Mouse (Mus musculus) midbrain, postnatal 0 days (tissue): ENCODE results near the gene Spsb1. TPM values are rescaled to one million over a fixed set of nuclear protein-coding genes. Genes with fewer than 3 reads are reported as not detected.

Experiments used
- ATAC-seq: fragments of 200-750 bp; cut with Nextera tagmentation; 2 replicates; pipeline ENCODE4 v1.8.0; 2017; ENCODE audit warnings: moderate number of reproducible peaks, mild to moderate bottlenecking, moderate TSS enrichment, moderate library complexity; ENCODE audit not compliant: low FRiP score
- DNase-seq: peaks from one replicate; pipeline ENCODE4 v3.0.0-alpha.2; 2015; ENCODE audit warnings: low spot score
- H3K27ac ChIP-seq: fragments of 300-500 bp; sonication (generic); 2 replicates; pipeline ENCODE4 v1.5.1; 2014; ENCODE audit warnings: low read depth, mild to moderate bottlenecking, low read length, mixed read lengths
- H3K27me3 ChIP-seq: fragments of 300-500 bp; sonication (generic); 2 replicates; pipeline ENCODE4 v1.6.1; 2014; ENCODE audit warnings: low read length, control low read depth, mixed read lengths; ENCODE audit not compliant: insufficient read depth
- H3K36me3 ChIP-seq: fragments of 300-500 bp; sonication (generic); 2 replicates; pipeline ENCODE4 v1.6.1; 2014; ENCODE audit warnings: low read length, control low read depth, mixed read lengths; ENCODE audit not compliant: insufficient read depth
- H3K4me1 ChIP-seq: fragments of 300-500 bp; sonication (generic); 2 replicates; pipeline ENCODE4 v1.6.1; 2014; ENCODE audit warnings: mild to moderate bottlenecking, control low read depth, antibody characterized with exemption, low read length, mixed read lengths; ENCODE audit not compliant: insufficient read depth
- H3K4me2 ChIP-seq: fragments of 300-500 bp; sonication (generic); 2 replicates; pipeline ENCODE4 v1.6.1; 2014; ENCODE audit warnings: low read depth, mild to moderate bottlenecking, low read length, mixed read lengths; ENCODE audit not compliant: poor library complexity, severe bottlenecking
- H3K4me3 ChIP-seq: fragments of 300-500 bp; sonication (generic); 2 replicates; pipeline ENCODE4 v1.5.1; 2014; ENCODE audit warnings: low read depth, mild to moderate bottlenecking, low read length, moderate library complexity
- H3K9ac ChIP-seq: fragments of 300-500 bp; sonication (generic); replicated peaks from 2 replicates; pipeline ENCODE4 v1.6.1; 2014; ENCODE audit warnings: mild to moderate bottlenecking, low read length, moderate library complexity, mixed read lengths; ENCODE audit not compliant: poor library complexity, severe bottlenecking
- H3K9me3 ChIP-seq: fragments of 300-500 bp; sonication (generic); 2 replicates; pipeline ENCODE4 v1.6.1; 2016; ENCODE audit warnings: low read length, control low read depth
- CTCF ChIP-seq: IDR thresholded peaks from 2 replicates; pipeline ENCODE4 v1.5.1; 2016; ENCODE audit warnings: antibody characterized with exemption, mild to moderate bottlenecking
- WGBS: fragments of 180-500 bp; shearing (Covaris S2); extraction: QIAGEN DNeasy Blood & Tissue Kit; methylation state at CpG from one replicate; pipeline ENCODE4 v1.1.7; 2014; 5-methylcytosine and 5-hydroxymethylcytosine counted together
- polyA plus RNA-seq: library from polyadenylated mRNA; unstranded; fragments of >200 nt; fragmentation: Nextera tagmentation; extraction: Ambion mirVana; gene quantifications from 2 replicates; pipeline ENCODE4 v1.2.1, GENCODE M21; 2015
- total RNA-seq: library from RNA; depleted of rRNA; stranded (reverse); fragments of >200 nt; gene quantifications from 2 replicates; pipeline ENCODE4 v1.2.3, GENCODE M21; 2014

The Spsb1 gene
- total and polyA plus RNA-seq, 2 experiments from 2014 or later: 4.7 to 13.6 TPM

DNA sequence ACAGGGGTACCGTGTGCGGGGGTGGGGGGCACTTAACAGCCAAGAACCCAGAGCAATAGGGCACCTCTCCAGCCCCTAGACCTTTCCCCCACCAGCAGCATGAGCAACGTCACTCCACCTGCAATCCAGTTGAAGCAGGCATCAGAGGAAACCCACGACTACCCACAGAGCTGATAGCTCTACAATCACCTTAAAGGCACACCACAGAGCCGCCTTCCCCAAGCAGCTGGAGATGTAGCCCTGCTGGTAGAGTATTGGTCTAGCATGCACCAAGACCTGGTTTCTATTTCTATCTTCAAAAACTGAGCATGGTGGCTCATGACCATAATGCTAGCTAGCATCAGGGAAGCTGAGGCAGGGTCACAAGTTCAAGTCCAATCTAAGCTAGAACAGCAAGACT, 7.4 kb downstream of the Spsb1 start:
- Histone ChIP-seq H3K4me2 (no peak overlapping the region), H3K9me3 (no peaks in the 10 kb centered on the region), H3K36me3 (no peaks in the 10 kb centered on the region), H3K27ac (no peak overlapping the region), H3K4me1 (peaks cover 6% of the 10 kb centered on the region; the same call in 1 of the 2 replicates), H3K27me3 (peaks cover 4% of the 10 kb centered on the region), H3K4me3 (no peak overlapping the region), H3K9ac (no peak overlapping the region)
- ATAC-seq (no peak), DNase-seq (no peak)
- WGBS: 85% methylated on average over 5 of the region's 5 CpGs
- no peak for TF ChIP-seq CTCF

DNA sequence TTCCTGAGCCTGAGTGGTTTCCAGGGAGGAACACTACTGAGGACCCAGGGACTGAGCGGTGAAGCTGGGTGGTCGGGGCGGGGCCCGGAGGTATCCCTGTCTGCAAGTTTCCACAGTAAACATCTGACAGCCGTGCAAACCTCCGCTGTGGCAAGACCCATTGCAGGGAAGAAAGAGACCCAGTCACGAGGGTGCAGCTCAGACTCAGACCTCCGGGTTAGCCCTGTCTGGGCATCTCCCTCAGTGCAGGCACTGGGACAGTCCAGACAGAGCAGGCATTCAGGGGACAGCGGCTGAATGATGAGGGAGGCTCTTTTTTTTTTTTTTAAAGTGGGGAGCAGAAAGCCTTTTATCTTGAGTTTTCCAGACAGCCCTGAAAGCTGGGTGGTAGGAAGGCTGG, 9.6 kb downstream of the Spsb1 start:
- Histone ChIP-seq H3K27ac (no peak overlapping the region), H3K4me2 (no peak overlapping the region), H3K9ac (no peak overlapping the region), H3K36me3 (no peaks in the 10 kb centered on the region), H3K27me3 (no peaks in the 10 kb centered on the region; the same call in 1 of the 2 replicates), H3K4me3 (no peak overlapping the region), H3K4me1 (peaks cover 6% of the 10 kb centered on the region; the same call in 1 of the 2 replicates), H3K9me3 (no peaks in the 10 kb centered on the region)
- no peak for TF ChIP-seq CTCF
- no peak for DNase-seq
- 0 out of 2 replicates have a peak, but pooled peaks have one; percentile 47 for ATAC-seq
- WGBS: 56% methylated on average over 9 of the region's 9 CpGs

DNA sequence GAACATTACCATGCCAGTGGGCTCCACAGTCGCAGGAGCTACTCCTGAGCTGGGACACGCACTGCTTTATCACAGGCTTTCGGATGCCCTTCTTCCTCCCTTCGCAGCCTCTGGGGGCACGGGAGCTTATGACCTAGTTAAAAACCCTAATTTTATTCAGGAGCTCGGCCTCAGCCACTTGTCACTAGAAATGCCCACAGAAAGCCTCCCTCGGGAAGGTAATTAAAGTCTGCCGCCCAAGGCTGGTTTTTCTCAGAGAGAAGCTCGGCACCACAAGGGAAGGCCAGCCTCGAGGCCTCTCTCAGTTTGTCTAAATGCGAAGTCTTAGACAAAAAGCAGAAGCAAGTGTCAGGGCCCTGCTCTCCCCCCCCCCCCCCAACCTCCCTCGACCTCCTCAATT, 10.6 kb downstream of the Spsb1 start:
- H3K4me3 ChIP-seq: no peak overlapping the region
- H3K27me3 ChIP-seq: no peaks in the 10 kb centered on the region; the same call in 1 of the 2 replicates
- DNase-seq (no peak), ATAC-seq (no peak)
- TF ChIP-seq CTCF: no peak
- no peak overlapping the region for H3K27ac ChIP-seq
- no peak overlapping the region for H3K4me2 ChIP-seq
- peaks cover 6% of the 10 kb centered on the region; the same call in 1 of the 2 replicates for H3K4me1 ChIP-seq
- no peak overlapping the region for H3K9ac ChIP-seq
- H3K36me3 ChIP-seq: no peaks in the 10 kb centered on the region
- WGBS: 36% methylated on average over 12 of the region's 12 CpGs
- no peaks in the 10 kb centered on the region for H3K9me3 ChIP-seq

DNA sequence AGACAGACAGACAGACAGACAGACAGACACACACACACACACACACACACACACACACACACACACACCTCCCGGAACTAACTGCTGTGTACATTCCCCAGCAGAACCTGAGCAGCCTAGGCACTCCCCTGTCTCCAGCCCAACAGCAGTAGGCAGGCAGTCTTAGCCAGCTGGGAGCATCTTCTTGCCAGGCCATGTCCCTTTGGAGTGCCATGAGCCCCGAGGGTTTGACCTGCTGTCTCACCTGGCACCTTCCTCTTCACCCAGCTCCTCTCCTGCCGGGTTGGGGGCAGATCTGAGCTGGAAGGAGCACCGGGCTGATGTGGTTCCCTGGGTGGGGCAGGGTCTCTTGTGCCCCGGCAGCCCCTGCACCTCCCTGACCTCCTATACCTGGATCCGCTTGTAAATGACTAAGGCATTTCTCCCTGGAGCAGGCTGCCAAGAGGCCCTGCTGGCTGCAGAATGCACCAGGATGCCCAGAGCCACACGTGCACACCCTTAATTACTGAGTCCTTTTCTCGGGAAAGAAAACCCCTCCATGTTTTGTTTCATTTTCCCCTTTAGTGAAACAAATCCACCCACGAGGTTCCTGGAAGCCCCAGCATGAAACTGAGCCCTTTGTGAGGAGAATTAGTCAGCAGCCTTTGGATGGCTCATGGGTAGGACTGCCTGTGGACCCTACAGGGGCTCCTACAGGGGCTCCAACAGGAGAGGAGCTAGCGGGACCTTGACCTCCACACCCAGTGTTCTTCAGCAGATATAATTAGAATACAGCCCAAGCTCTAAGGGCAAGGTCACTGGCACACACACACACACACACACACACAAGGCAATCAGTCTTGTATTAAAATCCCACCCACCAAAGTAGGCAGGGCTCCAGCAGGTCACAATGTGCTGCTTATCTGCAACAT, 11.8 kb downstream of the Spsb1 start:
- no peak for DNase-seq
- H3K9me3 ChIP-seq: no peaks in the 10 kb centered on the region
- H3K36me3 ChIP-seq: no peaks in the 10 kb centered on the region
- no peak overlapping the region for H3K4me3 ChIP-seq
- no peak overlapping the region for H3K27ac ChIP-seq
- H3K9ac ChIP-seq: 0 out of 2 replicates have a peak overlapping the region, but pooled peaks have one; percentile 13
- H3K27me3 ChIP-seq: no peaks in the 10 kb centered on the region; the same call in 1 of the 2 replicates
- no peak for TF ChIP-seq CTCF
- 50% methylated on average over 10 of the region's 10 CpGs for WGBS
- no peak overlapping the region for H3K4me2 ChIP-seq
- ATAC-seq: no peak
- peaks cover 6% of the 10 kb centered on the region; the same call in 1 of the 2 replicates for H3K4me1 ChIP-seq

DNA sequence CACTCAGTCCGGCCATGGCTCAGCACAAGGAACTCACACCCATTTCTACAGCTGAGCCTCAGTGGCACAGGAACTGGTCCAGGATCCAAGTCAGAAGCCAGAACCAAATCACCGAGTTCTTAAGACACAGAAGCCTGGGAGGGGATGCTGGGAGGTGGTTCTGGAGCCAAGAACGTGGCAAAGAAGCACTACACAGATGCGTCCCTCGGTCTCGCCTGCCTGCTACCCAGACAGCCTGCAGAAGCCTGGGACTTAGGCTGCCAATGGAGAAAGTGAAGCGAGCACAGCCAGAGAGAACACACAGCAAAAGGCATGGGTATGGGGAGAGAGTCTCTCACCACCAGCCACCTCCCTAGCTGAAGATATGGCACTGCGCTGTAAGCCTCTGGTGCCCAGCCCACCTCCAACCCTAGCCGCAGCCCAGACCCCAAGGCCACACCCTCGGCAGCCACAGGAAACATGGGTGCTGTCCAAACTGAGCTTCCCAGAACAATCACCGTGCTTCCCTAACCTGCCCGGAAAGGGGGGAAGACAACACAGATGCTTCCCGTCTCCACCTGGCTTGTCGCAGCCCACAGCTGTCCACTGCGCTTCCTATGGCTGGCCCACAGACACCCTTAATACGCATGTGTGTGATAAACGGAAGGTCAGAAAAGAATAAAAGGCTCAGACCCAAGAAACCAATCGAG, 13.6 kb downstream of the Spsb1 start:
- Histone ChIP-seq H3K9me3 (no peaks in the 10 kb centered on the region), H3K27me3 (no peaks in the 10 kb centered on the region), H3K27ac (no peak overlapping the region), H3K9ac (no peak overlapping the region), H3K4me2 (no peak overlapping the region), H3K36me3 (no peaks in the 10 kb centered on the region), H3K4me1 (peaks cover 6% of the 10 kb centered on the region; the same call in 1 of the 2 replicates), H3K4me3 (no peak overlapping the region)
- DNase-seq (no peak), ATAC-seq (no peak)
- WGBS: 85% methylated on average over 18 of the region's 18 CpGs
- no peak for TF ChIP-seq CTCF
